ENCODE assay signal across 11 mouse cellular contexts in genomic region chr17:50006338-50006720, GRCm38 (mm10).
DNase-seq lines count a peak whose midpoint lies in the region; ATAC-seq and TF ChIP-seq lines count a peak whose summit lies in the region.
"Had no signal": no experiment of that assay in that cellular context is flagged by ENCODE, and none has a peak within 500 bp of the region (broad histone marks: within the 10 kb centered on the region; RNA-seq: fewer than 3 reads in every experiment).

No protein-coding gene starts in this region.

- H3K4me1 ChIP-seq in heart, embryonic 11.5 days (ENCODE audit: control insufficient read depth, insufficient read depth, low read length) = peaks cover 20% of the 10 kb centered on the region
- H3K4me1 ChIP-seq in forebrain, embryonic 11.5 days (replicated peaks; ENCODE audit: control insufficient read depth, insufficient read depth, low read length) = peaks cover 15% of the 10 kb centered on the region; the same call in 1 of the 2 replicates
- H3K4me1 ChIP-seq in hindbrain, embryonic 15.5 days (replicated peaks) = peaks cover 35% of the 10 kb centered on the region
- H3K4me1 ChIP-seq in intestine, postnatal 0 days (replicated peaks; ENCODE audit: control insufficient read depth, insufficient read depth, low read length) = no peaks in the 10 kb centered on the region
- H3K4me1 ChIP-seq: limb, embryonic 15.5 days had no signal

- ATAC-seq in heart, embryonic 11.5 days (replicated peaks; ENCODE audit: insufficient number of reproducible peaks, low FRiP score, low TSS enrichment) = no peak
- ATAC-seq in forebrain, embryonic 11.5 days (replicated peaks; ENCODE audit: low FRiP score) = peak; percentile 37
- ATAC-seq in hindbrain, embryonic 15.5 days (ENCODE audit: low FRiP score, low read depth) = peak; percentile 31; the same call in 1 of the 2 replicates
- ATAC-seq in intestine, postnatal 0 days = no peak

- intact Hi-C loops in heart, postnatal 36 days (cut with DNase I) = no loop called here

- no peak overlapping the region for H3K9ac ChIP-seq in heart, embryonic 11.5 days (ENCODE audit: low read depth, low read length)
- H3K9ac ChIP-seq in forebrain, embryonic 11.5 days (ENCODE audit: low read length) = peak overlapping the region; percentile 30; the same call in 1 of the 2 replicates
- no peak overlapping the region for H3K9ac ChIP-seq in hindbrain, embryonic 15.5 days
- H3K9ac ChIP-seq in intestine, postnatal 0 days (ENCODE audit: low read depth, low read length) = no peak overlapping the region
- H3K9ac ChIP-seq: limb, embryonic 15.5 days; lung, embryonic 15.5 days had no signal

- H3K4me2 ChIP-seq in heart, embryonic 11.5 days = peak overlapping the region; percentile 37
- peak overlapping the region; percentile 38; the same call in 1 of the 2 replicates for H3K4me2 ChIP-seq in forebrain, embryonic 11.5 days (ENCODE audit: low read depth, low read length, severe bottlenecking)
- no peak overlapping the region for H3K4me2 ChIP-seq in hindbrain, embryonic 15.5 days
- no peak overlapping the region for H3K4me2 ChIP-seq in intestine, postnatal 0 days (replicated peaks; ENCODE audit: low read depth)
- H3K4me2 ChIP-seq: limb, embryonic 15.5 days; lung, embryonic 15.5 days had no signal

- WGBS in heart, embryonic 11.5 days (ENCODE audit: insufficient replicate concordance) = 18% methylated on average over 7 of the region's 7 CpGs
- 12% methylated on average over 7 of the region's 7 CpGs for WGBS in forebrain, embryonic 11.5 days
- WGBS in hindbrain, embryonic 15.5 days = 19% methylated on average over 7 of the region's 7 CpGs
- 50% methylated on average over 7 of the region's 7 CpGs for WGBS in intestine, postnatal 0 days

- no peak for TF ChIP-seq CTCF in intestine, postnatal 0 days (IDR thresholded peaks at IDR 0.05; ENCODE audit: low read depth)

- no peak for DNase-seq in heart, postnatal 36 days
- DNase-seq in forebrain, embryonic 11.5 days (ENCODE audit: low spot score) = no peak
- DNase-seq in neural tube, embryonic 10.5 days (ENCODE audit: extremely low spot score, low spot score) = peak; percentile 39
- no peak for DNase-seq in layer of hippocampus, adult 8-10 months (ENCODE audit: low spot score in 2 of 2)
- no peak for DNase-seq in thymus, postnatal 36 days
- DNase-seq: kidney, adult 2 months had no signal

- H3K9me3 ChIP-seq in heart, embryonic 11.5 days (replicated peaks; ENCODE audit: control insufficient read depth, low read length) = no peaks in the 10 kb centered on the region; the same call in 1 of the 2 replicates
- H3K9me3 ChIP-seq in forebrain, embryonic 11.5 days (ENCODE audit: control insufficient read depth, low read length) = no peaks in the 10 kb centered on the region; the same call in 1 of the 2 replicates
- H3K9me3 ChIP-seq in hindbrain, embryonic 15.5 days = no peaks in the 10 kb centered on the region
- no peaks in the 10 kb centered on the region for H3K9me3 ChIP-seq in intestine, postnatal 0 days (ENCODE audit: control insufficient read depth)
- H3K9me3 ChIP-seq: limb, embryonic 15.5 days; lung, embryonic 15.5 days had no signal

- no peaks in the 10 kb centered on the region for H3K27me3 ChIP-seq in heart, embryonic 11.5 days (ENCODE audit: control insufficient read depth, insufficient read depth, low read length)
- H3K27me3 ChIP-seq in forebrain, embryonic 11.5 days (ENCODE audit: control insufficient read depth, insufficient read depth, low read length) = no peaks in the 10 kb centered on the region
- H3K27me3 ChIP-seq in hindbrain, embryonic 15.5 days = no peaks in the 10 kb centered on the region
- no peaks in the 10 kb centered on the region for H3K27me3 ChIP-seq in intestine, postnatal 0 days (replicated peaks; ENCODE audit: control insufficient read depth, insufficient read depth, low read length)
- H3K27me3 ChIP-seq: limb, embryonic 15.5 days; lung, embryonic 15.5 days had no signal

- no peak overlapping the region for H3K4me3 ChIP-seq in heart, embryonic 11.5 days (ENCODE audit: low read depth, low read length)
- no peak overlapping the region for H3K4me3 ChIP-seq in forebrain, embryonic 11.5 days (ENCODE audit: low read depth, low read length)
- H3K4me3 ChIP-seq in hindbrain, embryonic 15.5 days = no peak overlapping the region
- no peak overlapping the region for H3K4me3 ChIP-seq in intestine, postnatal 0 days (ENCODE audit: low read depth, low read length)
- H3K4me3 ChIP-seq: limb, embryonic 15.5 days; lung, embryonic 15.5 days had no signal

- H3K27ac ChIP-seq in heart, embryonic 11.5 days (ENCODE audit: low read depth, low read length) = peak overlapping the region; percentile 46; the same call in 1 of the 2 replicates
- peak overlapping the region; percentile 85 for H3K27ac ChIP-seq in forebrain, embryonic 11.5 days (ENCODE audit: low read depth, low read length)
- H3K27ac ChIP-seq in hindbrain, embryonic 15.5 days (replicated peaks) = peak overlapping the region; percentile 79
- H3K27ac ChIP-seq in intestine, postnatal 0 days (ENCODE audit: low read depth, low read length) = no peak overlapping the region
- H3K27ac ChIP-seq: limb, embryonic 15.5 days; lung, embryonic 15.5 days had no signal

- no peaks in the 10 kb centered on the region for H3K36me3 ChIP-seq in heart, embryonic 11.5 days (ENCODE audit: control insufficient read depth, insufficient read depth, low read length)
- no peaks in the 10 kb centered on the region for H3K36me3 ChIP-seq in forebrain, embryonic 11.5 days (ENCODE audit: control insufficient read depth, insufficient read depth, low read length)
- no peaks in the 10 kb centered on the region for H3K36me3 ChIP-seq in hindbrain, embryonic 15.5 days
- H3K36me3 ChIP-seq in intestine, postnatal 0 days (ENCODE audit: control insufficient read depth, insufficient read depth) = no peaks in the 10 kb centered on the region
- H3K36me3 ChIP-seq: limb, embryonic 15.5 days; lung, embryonic 15.5 days had no signal

Comparison
In these comparisons a context has a peak if more than half of its experiments do, and no peak if none do; other contexts are left out.
1. ATAC-seq: peak in forebrain, embryonic 11.5 days (single experiment) and hindbrain, embryonic 15.5 days (single experiment); none in heart, embryonic 11.5 days (single experiment) and intestine, postnatal 0 days (single experiment).
2. H3K4me2 ChIP-seq: peak in heart, embryonic 11.5 days (single experiment) and forebrain, embryonic 11.5 days (single experiment); none in hindbrain, embryonic 15.5 days (single experiment) and intestine, postnatal 0 days (single experiment).